Mouse (Mus musculus): Measurements from ENCODE around the gene Vamp9. TPM values are rescaled to one million over a fixed set of nuclear protein-coding genes. Genes with fewer than 3 reads are reported as not detected.

Gene Vamp9
- polyA plus RNA-seq, 1 experiment from 2014 or later: 0.30 TPM

- H3K9me3 ChIP-seq: no peaks in the 10 kb centered on the region
- DNase-seq (ENCODE audit: extremely low spot score, low spot score): no peak
- peaks cover 13% of the 10 kb centered on the region for H3K4me1 ChIP-seq
- no peaks in the 10 kb centered on the region for H3K27me3 ChIP-seq (ENCODE audit: poor library complexity, severe bottlenecking)
- no peak overlapping the region for H3K27ac ChIP-seq
- peaks cover 77% of the 10 kb centered on the region for H3K36me3 ChIP-seq (replicated peaks)
- 76% methylated on average over 2 of the region's 2 CpGs for WGBS
- H3K4me3 ChIP-seq: no peak overlapping the region
Observed at GRCm38 (mm10) chr5:99959236-99959936, 53.3 kb downstream of the Vamp9 start.

GRCm38 (mm10) chr5:99959960-99960359 lies 53.9 kb downstream of the Vamp9 start:
- no peak for DNase-seq (ENCODE audit: extremely low spot score, low spot score)
- H3K27ac ChIP-seq: no peak overlapping the region
- 91% methylated on average over 2 of the region's 2 CpGs for WGBS
- H3K4me3 ChIP-seq: no peak overlapping the region
- H3K9me3 ChIP-seq: no peaks in the 10 kb centered on the region
- peaks cover 7% of the 10 kb centered on the region for H3K4me1 ChIP-seq
- H3K36me3 ChIP-seq (replicated peaks): peaks cover 83% of the 10 kb centered on the region
- H3K27me3 ChIP-seq (ENCODE audit: poor library complexity, severe bottlenecking): no peaks in the 10 kb centered on the region

GRCm38 (mm10) chr5:99973941-99974340 lies 67.9 kb downstream of the Vamp9 start:
- no peaks in the 10 kb centered on the region for H3K9me3 ChIP-seq
- peaks cover 81% of the 10 kb centered on the region for H3K36me3 ChIP-seq (replicated peaks)
- peaks cover 37% of the 10 kb centered on the region for H3K4me1 ChIP-seq
- no peak for DNase-seq (ENCODE audit: extremely low spot score, low spot score)
- peak overlapping the region; percentile 97 for H3K4me3 ChIP-seq
- H3K27me3 ChIP-seq (ENCODE audit: poor library complexity, severe bottlenecking): no peaks in the 10 kb centered on the region
- H3K27ac ChIP-seq: no peak overlapping the region
- 51% methylated on average over 2 of the region's 2 CpGs for WGBS

GRCm38 (mm10) chr5:99975061-99975460 lies 69.0 kb downstream of the Vamp9 start:
- Histone ChIP-seq H3K27ac (no peak overlapping the region), H3K36me3 (replicated peaks) (peaks cover 72% of the 10 kb centered on the region), H3K9me3 (no peaks in the 10 kb centered on the region), H3K27me3 (ENCODE audit: poor library complexity, severe bottlenecking) (no peaks in the 10 kb centered on the region), H3K4me1 (peaks cover 43% of the 10 kb centered on the region), H3K4me3 (peak overlapping the region; percentile 97)
- no peak for DNase-seq (ENCODE audit: extremely low spot score, low spot score)
- WGBS: 84% methylated on average over 4 of the region's 4 CpGs

- Histone ChIP-seq H3K4me1 (peaks cover 43% of the 10 kb centered on the region), H3K36me3 (replicated peaks) (peaks cover 70% of the 10 kb centered on the region), H3K4me3 (peak overlapping the region; percentile 97), H3K27ac (no peak overlapping the region), H3K9me3 (no peaks in the 10 kb centered on the region), H3K27me3 (ENCODE audit: poor library complexity, severe bottlenecking) (no peaks in the 10 kb centered on the region)
- 82% methylated on average over 1 of the region's 1 CpGs for WGBS
- no peak for DNase-seq (ENCODE audit: extremely low spot score, low spot score)
Observed at GRCm38 (mm10) chr5:99975776-99976175, 69.7 kb downstream of the Vamp9 start.

- no peaks in the 10 kb centered on the region for H3K27me3 ChIP-seq (ENCODE audit: poor library complexity, severe bottlenecking)
- no peaks in the 10 kb centered on the region for H3K9me3 ChIP-seq
- H3K36me3 ChIP-seq (replicated peaks): peaks cover 64% of the 10 kb centered on the region
- H3K4me1 ChIP-seq: peaks cover 43% of the 10 kb centered on the region
- H3K4me3 ChIP-seq: peak overlapping the region; percentile 97
- whole genome bisulfite sequencing: 36% methylated on average over 8 of the region's 8 CpGs
- peak overlapping the region; percentile 100 for H3K27ac ChIP-seq
- no peak for DNase-seq (ENCODE audit: extremely low spot score, low spot score)
Observed at GRCm38 (mm10) chr5:99976334-99976955, 70.4 kb downstream of the Vamp9 start.

GRCm38 (mm10) chr5:99977516-99978301 lies 71.7 kb downstream of the Vamp9 start:
- no peaks in the 10 kb centered on the region for H3K27me3 ChIP-seq (ENCODE audit: poor library complexity, severe bottlenecking)
- H3K36me3 ChIP-seq (replicated peaks): peaks cover 52% of the 10 kb centered on the region
- H3K4me3 ChIP-seq: peak overlapping the region; percentile 97
- no peaks in the 10 kb centered on the region for H3K9me3 ChIP-seq
- H3K27ac ChIP-seq: peak overlapping the region; percentile 100
- under 1% methylated on average over 49 of the region's 50 CpGs for WGBS
- peaks cover 43% of the 10 kb centered on the region for H3K4me1 ChIP-seq
- peak; percentile 79 for DNase-seq (ENCODE audit: extremely low spot score, low spot score)

- no peaks in the 10 kb centered on the region for H3K27me3 ChIP-seq (ENCODE audit: poor library complexity, severe bottlenecking)
- H3K4me3 ChIP-seq: peak within 1 kb of the TSS; percentile 97
- H3K27ac ChIP-seq: peak within 1 kb of the TSS; percentile 100
- WGBS: under 1% methylated on average over 71 of the region's 97 CpGs
- peak; percentile 98 for DNase-seq (ENCODE audit: extremely low spot score, low spot score)
- H3K36me3 ChIP-seq (replicated peaks): peaks cover 40% of the 10 kb centered on the region
- peaks cover 32% of the 10 kb centered on the region for H3K4me1 ChIP-seq
- H3K9me3 ChIP-seq: no peaks in the 10 kb centered on the region
Observed at GRCm38 (mm10) chr5:99978699-99979442, 72.8 kb downstream of the Vamp9 start, which contains the start of the genes Hnrnpd and 4930524J08Rik. Gene Hnrnpd (minus strand): TSS chr5:99978938. Gene 4930524J08Rik (plus strand): TSS chr5:99979061.

- Histone ChIP-seq H3K4me1 (peaks cover 5% of the 10 kb centered on the region), H3K9me3 (no peaks in the 10 kb centered on the region), H3K27ac (no peak overlapping the region), H3K36me3 (replicated peaks) (peaks cover 6% of the 10 kb centered on the region), H3K4me3 (no peak overlapping the region), H3K27me3 (ENCODE audit: poor library complexity, severe bottlenecking) (no peaks in the 10 kb centered on the region)
- WGBS: 92% methylated on average over 9 of the region's 9 CpGs
- DNase-seq (ENCODE audit: extremely low spot score, low spot score): no peak
Observed at GRCm38 (mm10) chr5:99983452-99984061, 77.5 kb downstream of the Vamp9 start.

GRCm38 (mm10) chr5:99994166-99994565 lies 88.1 kb downstream of the Vamp9 start:
- Histone ChIP-seq H3K4me3 (no peak overlapping the region), H3K9me3 (0 out of 2 replicates have a peak, but pooled peaks cover 3% of the 10 kb centered on the region), H3K36me3 (replicated peaks) (no peaks in the 10 kb centered on the region), H3K4me1 (no peaks in the 10 kb centered on the region), H3K27ac (no peak overlapping the region), H3K27me3 (ENCODE audit: poor library complexity, severe bottlenecking) (no peaks in the 10 kb centered on the region)
- 80% methylated on average over 3 of the region's 3 CpGs for WGBS
- DNase-seq (ENCODE audit: extremely low spot score, low spot score): no peak

- no peaks in the 10 kb centered on the region for H3K36me3 ChIP-seq (replicated peaks)
- no peak overlapping the region for H3K4me3 ChIP-seq
- H3K4me1 ChIP-seq: no peaks in the 10 kb centered on the region
- no peak overlapping the region for H3K27ac ChIP-seq
- 91% methylated on average over 3 of the region's 3 CpGs for WGBS
- no peaks in the 10 kb centered on the region for H3K27me3 ChIP-seq (ENCODE audit: poor library complexity, severe bottlenecking)
- DNase-seq (ENCODE audit: extremely low spot score, low spot score): no peak
- 0 out of 2 replicates have a peak, but pooled peaks cover 3% of the 10 kb centered on the region for H3K9me3 ChIP-seq
Observed at GRCm38 (mm10) chr5:99994680-99995079, 88.6 kb downstream of the Vamp9 start.

- no peaks in the 10 kb centered on the region for H3K27me3 ChIP-seq (ENCODE audit: poor library complexity, severe bottlenecking)
- no peak for DNase-seq (ENCODE audit: extremely low spot score, low spot score)
- H3K27ac ChIP-seq: no peak overlapping the region
- peaks cover 12% of the 10 kb centered on the region for H3K4me1 ChIP-seq
- H3K4me3 ChIP-seq: no peak overlapping the region
- H3K36me3 ChIP-seq (replicated peaks): no peaks in the 10 kb centered on the region
- WGBS: 82% methylated on average over 7 of the region's 7 CpGs
- H3K9me3 ChIP-seq: 0 out of 2 replicates have a peak, but pooled peaks cover 3% of the 10 kb centered on the region
Observed at GRCm38 (mm10) chr5:100000048-100000447, 94.0 kb downstream of the Vamp9 start.

Measured in forebrain, embryonic 10.5 days (tissue).